Mouse (Mus musculus) lung, postnatal 4 days (tissue): ENCODE measurements around the gene B830017H08Rik.

ENCODE experiments used
- DNase-seq, 2 experiments: peaks; one replicate each; pipeline ENCODE4 v3.0.0; 2021

Gene B830017H08Rik

DNA sequence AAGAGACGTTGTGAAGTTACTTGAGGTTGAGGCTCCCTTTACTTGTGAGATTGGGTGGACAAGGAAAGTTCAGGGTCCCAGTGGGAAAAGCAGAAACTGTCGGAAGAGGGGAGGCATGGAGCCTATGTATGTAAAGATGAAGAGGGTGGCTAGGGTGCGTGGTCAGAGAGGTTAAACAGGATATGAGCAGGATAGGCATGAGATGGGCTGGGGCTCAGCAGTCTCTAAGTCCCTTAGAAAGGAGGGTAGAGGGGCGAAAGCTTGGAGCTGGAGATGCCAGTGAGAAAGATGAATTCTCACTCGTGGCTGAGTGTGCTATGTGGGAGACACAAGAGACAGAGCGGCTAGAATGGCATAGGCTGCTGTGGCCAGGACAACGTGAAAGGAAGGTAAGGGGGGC, at the start of gene B830017H08Rik:
TSS of gene B830017H08Rik (plus strand) at position 301 of the 400 bp plus-strand sequence.
- DNase-seq: no peak

- DNase-seq: no peak
These were observed 47.6 kb upstream of the B830017H08Rik start for GRCm38 (mm10) chr16:17785337-17785736.

GRCm38 (mm10) chr16:17792728-17793127, 40.2 kb upstream of the B830017H08Rik start:
- no peak for DNase-seq

DNA sequence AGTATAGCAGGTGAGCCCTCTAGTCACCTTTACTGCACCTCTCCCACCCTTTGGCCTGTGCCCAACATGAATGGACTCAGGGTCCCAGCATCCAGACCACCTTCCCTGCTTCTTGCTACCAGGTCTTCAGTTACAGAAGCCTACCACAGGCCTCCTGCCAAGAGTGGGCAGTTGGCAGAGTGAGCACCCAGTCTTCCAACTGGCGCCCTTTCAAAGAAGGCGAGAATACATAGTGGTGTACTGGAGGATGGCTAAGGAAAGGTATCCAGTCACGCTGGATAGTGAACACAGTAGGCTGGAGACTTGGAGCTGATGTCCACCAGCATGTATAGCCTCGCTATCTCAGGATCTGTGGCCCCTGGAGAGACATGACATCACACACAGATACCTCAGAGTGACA, 38.9 kb upstream of the B830017H08Rik start:
- DNase-seq: no peak

DNA sequence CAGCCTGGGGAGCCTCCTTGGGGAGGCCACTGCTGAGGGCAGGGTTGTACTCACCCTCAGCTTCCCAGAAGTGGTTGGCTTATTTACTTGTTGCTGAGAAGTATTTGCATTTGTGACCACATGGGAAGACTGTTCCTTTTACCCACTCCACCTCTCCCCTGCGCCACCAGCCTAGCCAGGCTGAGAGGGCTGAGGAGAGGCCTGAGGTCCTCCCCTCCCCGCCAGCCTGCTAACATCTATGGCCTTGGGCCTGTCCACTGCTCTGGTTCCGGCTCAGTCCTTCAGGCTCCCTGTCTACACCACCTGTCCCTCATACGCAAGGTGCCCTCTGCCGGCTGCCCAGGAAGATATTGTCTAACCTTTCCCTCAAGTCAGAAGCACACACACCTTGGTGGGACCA, 37.3 kb upstream of the B830017H08Rik start:
- peak; percentile 58 to 83 for DNase-seq

DNA sequence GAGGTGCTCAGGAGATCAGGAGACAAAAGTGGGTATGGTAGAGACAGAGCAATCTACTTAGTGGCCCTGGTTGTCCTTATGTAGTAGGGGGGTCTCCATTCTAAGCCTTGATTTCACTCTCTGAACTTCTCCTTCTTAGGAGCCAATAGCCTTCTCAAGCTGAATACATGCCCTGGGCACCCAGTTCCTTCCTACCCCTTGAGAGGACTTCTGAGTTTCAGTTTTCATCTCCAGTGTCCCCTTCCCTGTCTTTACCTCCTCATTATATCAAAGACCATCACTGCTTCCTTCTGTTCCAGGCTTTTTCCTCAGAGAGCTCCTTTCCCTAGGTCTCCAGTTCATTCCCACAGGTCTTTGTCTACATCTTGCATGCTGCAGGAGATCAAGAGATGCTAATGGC, 36.4 kb upstream of the B830017H08Rik start:
- DNase-seq: no peak

- peak; percentile 82 to 92 for DNase-seq
These were observed 35.7 kb upstream of the B830017H08Rik start, which contains the start of gene Scarf2 for GRCm38 (mm10) chr16:17796971-17797811. TSS of gene Scarf2 (plus strand) at chr16:17797282.

GRCm38 (mm10) chr16:17797812-17798311, 35.1 kb upstream of the B830017H08Rik start:
- peak in 1 of 2 experiments; percentile 46 for DNase-seq

DNA sequence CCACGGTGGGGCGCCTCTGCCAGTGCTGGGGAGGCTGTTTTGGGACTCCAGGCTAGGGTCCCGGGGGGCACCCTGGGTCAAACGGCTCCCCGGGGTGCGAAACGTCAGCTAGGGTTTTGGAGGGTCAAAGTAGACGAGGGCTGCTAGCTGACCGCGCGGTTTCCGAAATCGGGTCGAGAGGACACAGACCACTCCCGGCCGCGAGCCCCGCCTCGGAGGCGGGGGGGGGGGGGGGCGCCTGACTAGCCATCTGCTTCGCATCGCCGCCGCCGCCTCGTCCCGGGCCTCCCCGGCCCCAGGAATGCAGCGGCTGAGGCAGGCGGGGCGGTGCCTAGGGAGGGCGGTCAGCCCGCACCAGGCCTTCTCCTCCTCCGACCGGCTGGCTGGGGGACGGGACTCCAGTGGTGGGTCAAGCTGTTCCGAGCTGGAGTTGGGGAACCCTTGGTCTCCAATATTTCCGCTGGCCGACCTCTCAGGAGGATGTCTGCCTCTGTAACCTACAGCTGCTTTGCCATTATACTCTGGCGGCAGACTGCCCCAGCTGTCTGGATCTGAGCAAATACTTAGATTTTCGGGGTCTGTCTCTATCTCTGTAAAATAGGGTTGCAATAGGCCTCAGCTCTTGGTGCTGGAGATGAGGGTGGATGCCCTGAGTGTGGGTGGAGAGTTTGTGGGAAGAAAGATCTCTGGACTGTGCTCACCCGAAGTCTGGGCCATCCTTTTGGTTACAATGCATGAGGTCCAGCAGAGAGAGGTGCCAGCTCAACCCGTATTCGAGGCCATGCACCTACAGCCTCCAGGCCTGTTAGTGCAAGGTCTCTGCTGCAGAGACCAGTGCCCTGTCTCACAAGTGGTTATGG, 34.4 kb upstream of the B830017H08Rik start:
- peak; percentile 78 to 94 for DNase-seq

DNA sequence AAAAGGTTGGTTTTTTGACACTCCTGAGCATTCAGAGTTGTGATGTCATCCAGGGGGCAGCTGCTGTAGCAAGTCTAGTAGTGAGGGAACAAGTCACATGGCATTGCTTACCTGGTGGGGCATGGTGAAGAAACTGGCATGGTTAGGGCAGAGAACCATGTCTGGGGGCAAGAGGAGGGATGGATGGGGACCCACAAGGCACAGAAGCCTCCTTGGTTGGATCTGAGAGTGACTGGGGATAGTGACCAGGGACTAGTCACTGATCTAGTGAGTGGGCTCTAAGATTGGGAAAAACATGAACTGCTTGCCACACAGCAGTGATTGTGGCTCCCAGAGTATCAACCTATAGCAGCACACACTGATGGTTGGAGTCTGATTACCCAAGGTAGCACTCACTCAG, 33.3 kb upstream of the B830017H08Rik start:
- no peak for DNase-seq

GRCm38 (mm10) chr16:17801777-17802455, 31.0 kb upstream of the B830017H08Rik start:
- DNase-seq: no peak

DNA sequence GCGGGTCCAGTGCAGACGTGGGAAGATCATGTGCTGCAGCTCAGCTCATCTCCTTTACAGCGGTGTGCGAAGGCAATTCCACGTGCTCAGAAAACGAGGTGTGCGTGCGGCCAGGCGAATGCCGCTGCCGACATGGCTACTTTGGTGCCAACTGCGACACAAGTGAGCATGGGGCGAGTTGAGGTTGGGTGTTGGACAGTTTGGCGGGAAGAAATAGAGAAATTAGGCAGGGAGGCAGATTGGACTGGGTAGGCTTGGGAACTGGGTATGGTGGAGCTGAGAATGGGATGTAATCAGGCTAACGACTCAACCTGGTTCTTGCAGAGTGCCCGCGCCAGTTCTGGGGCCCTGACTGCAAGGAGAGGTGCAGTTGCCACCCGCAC, 30.5 kb upstream of the B830017H08Rik start:
- no peak for DNase-seq

- DNase-seq: peak; percentile 60 to 68
These were observed 29.9 kb upstream of the B830017H08Rik start for GRCm38 (mm10) chr16:17802839-17803674.

GRCm38 (mm10) chr16:17803675-17804448, 29.1 kb upstream of the B830017H08Rik start:
- DNase-seq: no peak

GRCm38 (mm10) chr16:17804449-17804912, 28.4 kb upstream of the B830017H08Rik start:
- peak; percentile 30 to 48 for DNase-seq

GRCm38 (mm10) chr16:17804982-17805381, 27.9 kb upstream of the B830017H08Rik start:
- DNase-seq: no peak

GRCm38 (mm10) chr16:17806581-17807191, 26.2 kb upstream of the B830017H08Rik start:
- DNase-seq: peak; percentile 38 to 73

DNA sequence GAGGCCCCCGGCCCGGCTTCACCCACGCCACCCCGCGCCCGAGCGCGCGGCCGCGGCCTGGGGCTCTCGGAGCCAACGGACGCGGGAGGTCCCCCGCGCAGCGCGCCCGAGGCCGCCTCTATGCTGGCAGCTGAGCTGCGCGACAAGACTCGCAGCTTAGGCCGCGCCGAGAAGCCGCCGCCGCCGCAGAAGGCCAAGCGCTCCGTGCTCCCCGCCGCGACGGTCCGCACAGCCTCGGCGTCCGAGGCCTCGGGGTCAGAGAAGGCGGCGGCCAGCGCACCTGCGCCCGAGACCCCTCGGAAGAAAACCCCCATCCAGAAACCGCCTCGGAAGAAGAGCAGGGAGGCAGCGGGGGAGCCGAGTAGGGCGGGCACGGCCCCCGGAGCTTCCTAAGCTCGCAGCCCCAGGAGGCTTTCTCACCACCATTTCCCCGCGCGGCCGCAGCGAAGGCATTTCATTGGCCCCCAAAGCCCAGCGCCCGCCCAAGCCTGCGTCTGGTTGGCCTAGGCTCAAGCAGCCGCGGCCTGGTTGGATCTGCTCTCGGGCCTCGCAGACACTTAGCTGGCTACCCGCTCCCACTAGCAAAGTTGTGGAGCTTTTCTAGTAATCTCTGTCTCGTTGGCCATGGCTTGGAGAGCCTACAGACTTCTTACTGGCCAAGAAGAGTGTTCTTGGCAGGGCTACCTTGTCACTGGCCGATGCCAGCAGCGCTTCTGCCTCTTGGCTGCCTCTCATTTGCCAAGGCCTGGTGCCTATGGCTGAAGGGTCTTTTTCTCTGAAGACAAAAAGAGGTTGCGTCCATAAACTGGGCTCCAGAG, 25.5 kb upstream of the B830017H08Rik start:
- peak; percentile 86 to 89 for DNase-seq

DNA sequence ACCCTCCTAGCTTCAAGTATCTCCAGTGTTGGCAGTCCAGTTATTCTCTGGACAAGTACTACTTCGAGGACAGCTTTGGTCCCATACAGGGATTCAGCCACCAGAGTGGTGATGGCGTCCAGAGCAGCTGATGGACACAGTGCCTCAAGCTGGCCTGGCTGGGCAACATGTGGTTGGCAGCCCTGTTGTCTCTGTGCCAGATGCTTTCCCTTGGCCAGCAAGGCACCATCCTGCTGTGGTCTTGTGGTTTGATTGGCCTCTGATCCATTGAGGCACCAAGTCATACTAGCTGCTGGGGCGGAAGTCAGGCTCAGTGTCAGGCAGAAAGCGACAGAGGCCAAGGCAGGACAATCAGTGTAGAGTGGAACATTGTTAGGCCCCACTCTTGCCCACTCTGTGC, 23.8 kb upstream of the B830017H08Rik start:
- DNase-seq: peak in 1 of 2 experiments; percentile 38
